15 mouse cellular contexts compared by ENCODE assay signal in the genomic region with DNA sequence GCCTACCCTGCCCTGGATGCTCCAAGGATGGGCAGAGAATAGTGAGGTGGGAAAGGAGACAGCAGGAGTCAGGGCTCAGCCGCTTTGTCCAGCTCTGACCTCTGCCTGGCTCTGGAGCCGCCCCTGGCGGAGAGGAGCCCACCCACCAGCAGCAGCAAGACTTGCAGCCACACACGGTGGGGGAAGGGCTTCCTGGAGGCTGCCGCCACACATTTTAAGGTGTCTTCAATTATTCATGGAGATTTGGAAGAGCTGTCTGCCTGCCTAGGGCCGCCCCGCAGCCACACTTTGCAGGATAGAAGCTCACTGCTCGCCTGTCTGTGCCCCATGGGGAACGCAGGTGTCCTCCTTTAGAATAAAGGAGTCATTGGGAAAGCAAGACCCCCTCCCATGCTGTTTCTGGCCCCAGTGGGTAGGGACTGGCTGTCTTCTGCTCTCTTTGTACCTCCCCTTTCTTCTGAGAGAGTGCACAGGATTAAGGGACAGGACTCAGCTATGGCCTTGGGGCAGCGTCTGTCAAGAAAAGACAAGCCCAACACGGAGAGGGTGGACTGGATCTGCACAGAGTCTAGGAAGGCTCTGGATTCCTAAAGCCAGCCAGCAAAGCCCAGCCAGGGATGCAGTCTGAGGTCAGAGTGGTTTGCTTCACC.
A peak's percentile ranks its signal among the peaks of the same experiment; 100 is the strongest.
DNase-seq lines count a peak whose midpoint lies in the region; ATAC-seq and TF ChIP-seq lines count a peak whose summit lies in the region.
"Had no signal": no experiment of that assay in that cellular context is flagged by ENCODE, and none has a peak within 500 bp of the region (broad histone marks: within the 10 kb centered on the region; RNA-seq: fewer than 3 reads in every experiment).

No protein-coding gene starts in this region.

- 0 out of 2 replicates have a peak overlapping the region, but pooled peaks have one; percentile 7 for H3K27ac ChIP-seq in ES-Bruce4 (ENCODE audit: insufficient read depth, low read length)
- peak overlapping the region; percentile 62 for H3K27ac ChIP-seq in hindbrain, embryonic 12.5 days
- H3K27ac ChIP-seq in midbrain, embryonic 15.5 days, result peak overlapping the region; percentile 68
- H3K27ac ChIP-seq: heart, embryonic 13.5 days; liver, embryonic 13.5 days; stomach, postnatal 0 days had no signal

- DNase-seq in embryo, embryonic 11 days, result peak; percentile 74
- no peak for DNase-seq in ovary, postnatal 36 days (ENCODE audit: low spot score)
- DNase-seq in adrenal gland, adult 18-20 months (ENCODE audit: low spot score in 2 of 2), result no peak
- DNase-seq in lung, postnatal 25 days (ENCODE audit: low spot score), result no peak
- DNase-seq: adrenal gland, adult 2 months; kidney, adult 9 months; layer of hippocampus, postnatal 36 days; liver, embryonic 13.5 days; right cerebral cortex, postnatal 14 days had no signal

- no peaks in the 10 kb centered on the region for H3K36me3 ChIP-seq in ES-Bruce4 (ENCODE audit: control insufficient read depth, insufficient read depth, low read length, poor library complexity, severe bottlenecking)
- H3K36me3 ChIP-seq in hindbrain, embryonic 12.5 days, result no peaks in the 10 kb centered on the region
- H3K36me3 ChIP-seq in midbrain, embryonic 15.5 days (replicated peaks), result no peaks in the 10 kb centered on the region
- H3K36me3 ChIP-seq: heart, embryonic 13.5 days; liver, embryonic 13.5 days had no signal

- H3K4me3 ChIP-seq in ES-Bruce4 (ENCODE audit: low read depth, low read length), result no peak overlapping the region
- H3K4me3 ChIP-seq in hindbrain, embryonic 12.5 days, result no peak overlapping the region
- H3K4me3 ChIP-seq in midbrain, embryonic 15.5 days, result no peak overlapping the region
- H3K4me3 ChIP-seq: heart, embryonic 13.5 days; liver, embryonic 13.5 days had no signal

- TF ChIP-seq EP300 in ES-Bruce4 (IDR thresholded peaks at IDR 0.05; ENCODE audit: insufficient read depth, low read depth, low read length), result no peak

- WGBS in hindbrain, embryonic 12.5 days, result 2% methylated on average over 11 of the region's 11 CpGs
- 5% methylated on average over 11 of the region's 11 CpGs for WGBS in midbrain, embryonic 15.5 days

- H3K27me3 ChIP-seq in ES-Bruce4 (ENCODE audit: control insufficient read depth, insufficient read depth, low read length, poor library complexity, severe bottlenecking), result no peaks in the 10 kb centered on the region
- H3K27me3 ChIP-seq in hindbrain, embryonic 12.5 days, result no peaks in the 10 kb centered on the region
- H3K27me3 ChIP-seq in midbrain, embryonic 15.5 days (replicated peaks), result no peaks in the 10 kb centered on the region
- H3K27me3 ChIP-seq: liver, embryonic 13.5 days had no signal

- peak overlapping the region; percentile 16; the same call in 1 of the 2 replicates for H3K4me2 ChIP-seq in hindbrain, embryonic 12.5 days (replicated peaks)
- H3K4me2 ChIP-seq in midbrain, embryonic 15.5 days, result no peak overlapping the region
- H3K4me2 ChIP-seq: heart, embryonic 13.5 days; liver, embryonic 13.5 days had no signal

- H3K4me1 ChIP-seq in ES-Bruce4 (ENCODE audit: control insufficient read depth, insufficient read depth, low read length), result peaks cover 9% of the 10 kb centered on the region
- peaks cover 55% of the 10 kb centered on the region for H3K4me1 ChIP-seq in hindbrain, embryonic 12.5 days
- H3K4me1 ChIP-seq in midbrain, embryonic 15.5 days, result peaks cover 44% of the 10 kb centered on the region
- H3K4me1 ChIP-seq: liver, embryonic 13.5 days had no signal

- H3K9ac ChIP-seq in ES-Bruce4 (ENCODE audit: low read depth, poor library complexity, severe bottlenecking), result no peak overlapping the region
- H3K9ac ChIP-seq in hindbrain, embryonic 12.5 days, result peak overlapping the region; percentile 23; the same call in 1 of the 2 replicates
- H3K9ac ChIP-seq in midbrain, embryonic 15.5 days, result no peak overlapping the region
- H3K9ac ChIP-seq: heart, embryonic 13.5 days; liver, embryonic 13.5 days had no signal

- no peak for TF ChIP-seq POLR2A in ES-Bruce4 (IDR thresholded peaks at IDR 0.05; ENCODE audit: insufficient read depth, low read length)

- H3K9me3 ChIP-seq in ES-Bruce4 (replicated peaks; ENCODE audit: control insufficient read depth, insufficient read depth, low read length, poor library complexity, severe bottlenecking), result no peaks in the 10 kb centered on the region
- no peaks in the 10 kb centered on the region for H3K9me3 ChIP-seq in hindbrain, embryonic 12.5 days (replicated peaks)
- H3K9me3 ChIP-seq in midbrain, embryonic 15.5 days, result no peaks in the 10 kb centered on the region
- H3K9me3 ChIP-seq: heart, embryonic 13.5 days; liver, embryonic 13.5 days had no signal

- peak; percentile 39 for ATAC-seq in hindbrain, embryonic 12.5 days (ENCODE audit: low FRiP score)
- ATAC-seq in midbrain, embryonic 15.5 days (replicated peaks), result peak; percentile 71
- no peak for ATAC-seq in activated CD4-positive, CD25-positive, alpha-beta regulatory T cell, adult 4 months

- TF ChIP-seq CTCF in ES-Bruce4 (IDR thresholded peaks at IDR 0.05; ENCODE audit: low read depth, low read length), result no peak

Comparison
In these comparisons a context has a peak if more than half of its experiments do, and no peak if none do; other contexts are left out.
1. H3K27ac ChIP-seq: peak in every context shown above with its lines; median percentile 68 in midbrain, embryonic 15.5 days; 62 in hindbrain, embryonic 12.5 days; 7 in ES-Bruce4.